Mouse (Mus musculus) liver, embryonic 14.5 days (tissue): ENCODE data around the gene Atp2b4.

Experiments used
- CTCF ChIP-seq: IDR thresholded peaks from 2 replicates; pipeline ENCODE4 v1.5.1; 2016; ENCODE audit warnings: antibody characterized with exemption, low read depth, control low read depth
- EP300 ChIP-seq: IDR thresholded peaks from 2 replicates; pipeline ENCODE4 v1.6.1; 2016; ENCODE audit warnings: antibody characterized with exemption, low read depth

GRCm38 (mm10) chr1:133749954-133750353, 50.9 kb downstream of the Atp2b4 start:
- TF ChIP-seq CTCF, result no peak
- TF ChIP-seq EP300, result no peak
